Mouse (Mus musculus): ENCODE results near the gene Gm38100. TPM values are rescaled to one million over a fixed set of nuclear protein-coding genes. Genes with fewer than 3 reads are reported as not detected.

Gm38100 gene
- polyA plus RNA-seq (2012; rRNA removed): 0.04 TPM in 1 of 2 replicates, not detected in the other

DNA sequence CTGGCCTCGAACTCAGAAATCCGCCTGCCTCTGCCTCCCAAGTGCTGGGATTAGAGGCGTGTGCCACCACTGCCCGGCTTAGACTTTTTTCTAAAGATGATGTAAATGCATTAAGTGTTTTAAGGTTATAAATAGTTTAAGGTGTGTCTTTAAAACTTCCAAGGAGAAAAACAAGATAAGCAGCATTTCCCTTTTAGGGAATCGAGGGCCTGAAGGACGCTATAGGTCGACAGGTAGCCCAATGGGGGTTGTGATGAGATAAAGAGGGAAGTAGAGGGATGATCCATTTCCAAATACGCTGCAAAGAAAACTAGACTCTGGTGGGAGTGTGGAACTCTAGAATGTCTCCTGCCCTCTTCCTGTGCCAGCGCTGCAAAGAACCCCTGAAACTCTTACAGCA is at the start of gene Gm38100:
Gene Gm38100 (plus strand): TSS at position 301 of the 400 bp plus-strand sequence.

DNA sequence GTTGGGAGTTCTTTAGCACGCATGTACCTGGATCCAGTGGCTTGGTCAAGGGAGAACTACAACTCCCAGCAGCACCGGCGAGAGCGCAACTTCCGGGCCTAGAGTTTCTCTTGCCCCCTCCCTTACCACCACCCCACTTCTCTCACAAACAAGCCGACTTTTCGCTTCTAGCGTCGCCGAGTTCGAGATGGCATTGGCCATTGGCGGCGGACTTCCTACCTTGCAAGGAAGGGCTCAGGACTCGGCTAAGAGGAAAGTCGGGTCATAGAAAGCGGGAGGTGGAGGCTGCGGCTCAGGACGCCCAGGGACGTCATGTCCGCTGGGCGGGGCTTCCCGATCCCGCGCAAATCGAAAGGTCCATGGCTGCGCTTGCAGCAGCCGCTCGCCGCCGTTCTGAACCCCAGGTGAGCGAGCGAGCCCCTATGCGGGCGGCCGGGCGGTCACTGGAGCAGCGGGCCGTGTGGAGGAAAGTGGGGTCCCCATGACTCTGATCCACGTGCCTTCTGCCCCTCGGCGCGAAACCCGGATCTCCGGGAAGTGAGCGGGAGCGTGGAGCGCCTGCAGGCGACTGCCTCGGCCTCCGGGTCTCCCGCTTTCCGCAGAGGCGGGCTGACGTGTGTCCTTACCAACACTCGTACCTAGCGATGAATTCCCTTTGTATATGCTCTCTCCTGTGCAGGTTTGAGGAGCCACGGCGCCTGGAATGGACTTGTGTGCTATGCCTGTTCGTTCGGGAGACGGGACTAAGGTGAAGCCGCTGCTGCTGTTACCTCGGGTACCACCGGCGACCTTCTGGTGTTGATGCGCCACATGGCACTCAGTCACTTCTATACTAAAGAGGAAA is 39.5 kb upstream of the Gm38100 start, which contains the start of gene Exo1:
Gene Exo1 (plus strand): TSS at position 129 of the 844 bp plus-strand sequence.

Other genes starting within 250 kb of the Gm38100 start
- gene Opn3, start 227.6 kb upstream of the Gm38100 start, polyA plus RNA-seq (2012; rRNA removed): 3.2 and 4.4 TPM in 2 replicates
- gene Chml, start 227.4 kb upstream of the Gm38100 start, polyA plus RNA-seq (2012; rRNA removed): 3.7 and 3.9 TPM in 2 replicates
- 0.05 TPM in 1 of 2 replicates, not detected in the other for gene Wdr64, start 221.7 kb upstream of the Gm38100 start, polyA plus RNA-seq (2012; rRNA removed)
- gene Exo1, start 39.7 kb upstream of the Gm38100 start, polyA plus RNA-seq (2012; rRNA removed): 8.1 and 8.8 TPM in 2 replicates
- gene Rbm8a2, start 58.8 kb downstream of the Gm38100 start, polyA plus RNA-seq (2012; rRNA removed): 0.18 and 0.30 TPM in 2 replicates

Data from central nervous system, embryonic 14 days (tissue).